Mouse (Mus musculus) CH12F3 (cell line): ENCODE results near the gene Fbxo31.

Experiments used
- in situ Hi-C: fragments of 300-500 bp; cut with MboI; formaldehyde crosslinking; loops from 2 replicates; pipeline ENCODE4 v1.14.3; 2020; ENCODE audit warnings: low sequenced_read_pairs

Gene Fbxo31

GRCm38 (mm10) chr8:121590203-121591177 is 11.9 kb upstream of the Fbxo31 start, which contains the start of gene Map1lc3b:
Map1lc3b (plus strand) TSS chr8:121590361.
- in situ Hi-C loops: loop anchor here (10.0 to 25.0 kb wide), 2 partner anchors 46 to 347 kb away; partner anchors contain the start of genes 1700018B08Rik, Banp and Car5a

DNA sequence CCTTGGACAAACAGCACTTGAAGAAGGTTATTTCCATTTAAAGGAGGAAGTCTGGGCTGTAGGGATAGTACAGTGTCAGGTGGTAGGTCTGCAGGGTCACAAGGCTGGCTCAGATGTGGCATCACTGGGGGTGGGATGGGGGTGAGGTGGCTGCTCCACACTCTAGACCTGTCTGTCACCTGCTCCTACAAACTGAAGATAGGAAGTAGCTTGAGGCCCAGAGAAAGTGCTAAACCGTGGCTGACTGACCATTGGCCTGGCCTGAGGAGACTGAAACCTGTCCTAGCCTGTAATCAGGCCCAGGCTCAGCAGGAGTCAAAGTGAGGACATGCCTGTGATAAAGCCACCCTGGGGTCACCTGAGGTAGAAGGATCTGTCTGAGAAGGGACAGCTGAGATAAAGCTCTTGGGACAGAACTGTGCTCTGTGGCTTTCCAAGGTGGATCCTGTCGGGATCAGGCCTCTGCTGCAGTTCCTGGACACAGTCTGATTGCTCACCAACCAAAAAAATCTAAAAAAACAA is 10.7 kb upstream of the Fbxo31 start:
- in situ Hi-C loops: loop anchor here (25.0 kb wide), 1 partner anchor 348 kb away; the partner anchor contains the start of genes Banp and Car5a

DNA sequence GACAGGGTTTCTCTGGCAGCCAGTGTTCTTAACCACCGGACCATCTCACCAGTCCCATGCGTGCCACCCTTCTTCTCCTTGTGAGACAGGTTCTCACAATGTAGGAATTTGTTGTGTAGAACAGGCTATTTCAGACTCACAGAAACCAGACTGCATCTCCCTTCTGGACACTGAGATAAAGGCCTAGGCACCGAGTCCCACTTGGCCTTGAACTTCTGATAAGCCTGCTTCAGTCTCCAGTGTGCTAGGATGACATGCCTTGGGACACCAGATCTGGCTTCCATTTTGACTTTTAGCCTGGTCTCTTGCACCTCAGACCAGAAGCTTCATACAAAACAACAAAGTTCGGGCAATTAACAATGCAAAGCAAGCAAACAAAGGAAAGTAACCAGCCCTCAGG is 10.1 kb upstream of the Fbxo31 start:
- in situ Hi-C loops: loop anchor here (25.0 kb wide), 1 partner anchor 349 kb away; the partner anchor contains the start of genes Banp and Car5a

GRCm38 (mm10) chr8:121585159-121585825 is 6.7 kb upstream of the Fbxo31 start:
- in situ Hi-C loops: loop anchor here (25.0 kb wide), 1 partner anchor 352 kb away; the partner anchor contains the start of genes Banp and Car5a

DNA sequence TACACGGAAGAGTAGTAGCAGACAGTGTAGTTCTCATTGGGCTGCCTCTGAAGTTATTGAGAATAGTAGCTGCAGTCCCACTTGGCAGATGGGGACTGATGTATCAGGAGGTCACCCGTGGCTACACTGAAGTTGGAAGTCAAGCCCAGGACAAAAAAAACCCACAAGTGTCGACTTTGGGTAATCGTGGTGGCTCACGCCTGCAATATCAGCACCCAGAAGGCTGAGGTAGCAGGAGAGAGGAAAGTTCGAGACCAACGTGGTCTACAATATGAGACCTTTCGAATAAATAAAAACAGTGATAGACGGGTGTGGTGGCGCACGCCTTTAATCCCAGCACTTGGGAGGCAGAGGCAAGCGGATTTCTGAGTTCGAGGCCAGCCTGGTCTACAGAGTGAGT is 6.1 kb upstream of the Fbxo31 start:
- in situ Hi-C loops: loop anchor here (25.0 kb wide), 1 partner anchor 353 kb away; the partner anchor contains the start of genes Banp and Car5a

DNA sequence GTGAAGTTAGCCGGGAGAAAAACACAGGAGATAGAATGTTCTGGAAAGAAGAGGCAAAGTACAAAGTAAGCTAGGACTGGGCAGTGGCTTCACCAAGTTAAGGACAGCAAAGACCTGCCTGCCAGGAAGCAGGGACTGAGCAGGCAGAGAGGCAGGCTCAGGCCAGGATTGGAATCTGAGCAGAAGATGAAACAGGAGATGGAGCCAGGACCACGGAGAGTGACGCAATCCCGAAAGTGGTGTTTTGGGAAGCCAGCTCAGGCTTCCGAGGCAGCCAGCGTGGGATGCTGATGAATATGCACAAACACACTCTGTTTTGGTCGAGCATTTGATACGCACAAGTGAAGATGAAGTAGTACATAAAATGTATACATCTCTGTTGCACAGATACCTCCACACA is 5.0 kb upstream of the Fbxo31 start:
- in situ Hi-C loops: loop anchor here (25.0 kb wide), 1 partner anchor 354 kb away; the partner anchor contains the start of genes Banp and Car5a

DNA sequence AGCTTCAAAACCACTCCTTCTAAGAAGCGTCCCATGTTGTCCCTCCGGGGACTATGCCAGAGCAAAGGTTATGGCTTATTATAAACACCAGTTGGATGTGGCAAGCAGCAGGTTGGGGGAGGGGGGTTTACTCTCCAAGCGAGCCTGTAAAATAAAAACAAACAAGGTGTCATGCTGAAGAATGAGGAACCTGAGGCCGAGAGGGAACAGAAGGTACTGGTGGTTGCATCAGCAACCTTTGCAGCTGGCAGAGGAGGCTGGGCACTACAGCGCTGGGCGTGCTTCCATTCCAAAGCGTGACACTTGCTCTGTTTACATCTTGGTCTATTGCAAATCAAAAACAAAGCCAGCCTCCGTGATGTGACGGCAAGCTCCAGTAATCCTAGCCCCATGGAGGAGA is 1.9 kb upstream of the Fbxo31 start:
- in situ Hi-C loops: loop anchor here (25.0 kb wide), 1 partner anchor 357 kb away; the partner anchor contains the start of genes Banp and Car5a

DNA sequence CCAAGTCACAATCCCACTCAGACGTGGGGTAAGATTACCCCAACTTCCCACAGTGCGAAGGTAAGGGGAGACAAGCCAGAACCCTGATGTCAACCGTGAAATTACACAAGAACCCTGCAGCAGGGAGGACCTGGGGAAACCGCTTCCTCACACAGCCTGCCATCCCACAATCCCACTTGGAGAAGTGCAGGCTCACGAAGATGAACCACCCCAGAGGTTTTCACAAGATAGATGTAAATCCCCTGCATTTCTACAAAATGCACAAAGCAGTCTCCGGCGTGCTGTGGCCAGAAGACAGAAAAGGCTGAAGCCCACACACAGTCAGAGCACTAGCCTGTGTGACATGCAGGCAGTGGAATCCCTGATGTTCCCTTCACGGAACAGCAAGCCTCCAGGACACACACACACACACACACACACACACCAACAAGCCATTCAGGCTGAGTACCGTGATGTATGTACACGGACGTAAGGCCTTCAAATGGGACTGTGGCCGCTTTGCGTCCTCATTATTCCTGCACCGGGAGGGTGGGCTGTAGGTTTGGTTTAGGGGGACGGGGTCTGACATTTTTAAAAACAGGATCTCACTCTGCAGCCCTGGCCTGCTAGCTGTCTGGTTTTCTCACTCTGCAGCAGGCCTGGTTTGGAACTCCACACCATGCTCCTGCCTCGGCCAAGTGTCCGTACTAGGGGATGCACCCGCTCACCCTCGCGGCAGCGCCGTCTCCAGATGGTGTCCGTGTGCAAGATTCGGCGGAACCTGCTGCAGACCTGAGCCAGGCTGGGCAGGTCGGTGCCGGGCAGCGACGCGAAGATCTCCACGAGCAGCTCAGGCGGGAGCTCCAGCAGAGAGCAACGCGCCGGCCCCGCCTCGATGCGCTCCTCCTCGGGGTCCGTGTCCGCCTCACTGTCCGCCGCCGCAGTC is 593 bp downstream of the Fbxo31 start:
- in situ Hi-C loops: loop anchor here (25.0 kb wide), 1 partner anchor 359 kb away; the partner anchor contains the start of genes Banp and Car5a

DNA sequence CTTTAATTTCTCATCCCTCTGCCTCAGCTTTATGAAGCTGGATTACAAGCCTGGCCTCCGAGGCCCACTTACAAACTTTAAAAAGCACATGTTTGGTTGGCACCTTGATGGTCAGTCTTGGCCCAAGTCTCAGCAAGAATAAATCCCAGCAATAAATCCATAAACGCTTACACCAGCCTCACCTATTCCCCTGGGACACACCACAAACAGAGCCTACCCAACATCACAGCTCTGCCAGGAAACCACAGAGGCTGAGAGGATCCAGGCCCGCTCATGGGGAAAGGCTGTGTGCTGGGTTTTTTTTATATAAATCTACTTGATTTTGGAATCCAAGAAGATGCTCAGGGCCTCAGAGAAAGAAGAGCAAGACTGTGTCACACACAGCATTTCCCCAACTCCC is 2.9 kb downstream of the Fbxo31 start:
- in situ Hi-C loops: loop anchor here (25.0 kb wide), 1 partner anchor 362 kb away; the partner anchor contains the start of genes Banp and Car5a

- in situ Hi-C loops: no loop called here
Measured at GRCm38 (mm10) chr8:121573275-121573674, 5.3 kb downstream of the Fbxo31 start.

DNA sequence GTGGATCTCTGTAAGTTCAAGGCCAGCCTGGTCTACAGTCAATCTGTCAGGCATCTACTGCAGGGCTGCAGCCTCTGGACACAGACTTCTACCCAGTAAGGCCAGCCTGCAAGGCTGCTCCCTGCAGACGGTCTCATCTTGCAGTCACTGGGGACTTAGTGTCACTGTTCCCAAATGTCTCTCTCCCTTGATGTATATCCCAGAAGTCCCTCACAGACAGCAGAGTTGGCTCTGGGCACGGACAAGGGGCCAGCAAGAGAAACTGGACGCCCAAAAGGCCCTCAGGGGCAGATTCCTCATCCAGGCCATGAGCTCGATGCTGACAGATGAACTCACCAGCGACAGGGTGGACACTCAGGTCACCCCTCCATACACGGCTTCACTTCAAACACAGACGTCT is 6.5 kb downstream of the Fbxo31 start:
- in situ Hi-C loops: no loop called here

DNA sequence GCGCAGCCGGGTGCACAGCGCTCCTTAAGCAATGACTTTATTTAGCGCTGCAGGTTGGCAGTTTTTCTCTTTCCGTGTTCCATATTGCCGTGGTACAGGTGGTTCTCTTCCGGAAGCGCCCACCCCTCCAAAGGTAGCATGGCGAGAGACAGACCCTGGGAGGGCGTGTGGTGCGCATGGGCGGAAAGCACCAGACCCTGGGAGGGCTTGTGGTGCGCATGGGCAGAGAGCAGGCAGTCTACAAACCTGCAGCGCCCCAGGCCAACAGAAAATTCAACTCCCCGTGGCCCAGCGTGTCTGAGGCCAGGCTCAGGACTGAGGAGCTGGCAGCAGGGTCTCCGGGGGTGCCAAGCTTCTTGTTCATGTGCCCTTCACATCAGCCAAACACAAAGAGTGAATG is 7.8 kb downstream of the Fbxo31 start:
- in situ Hi-C loops: no loop called here

- in situ Hi-C loops: no loop called here
Measured at GRCm38 (mm10) chr8:121570335-121570734, 8.3 kb downstream of the Fbxo31 start.

DNA sequence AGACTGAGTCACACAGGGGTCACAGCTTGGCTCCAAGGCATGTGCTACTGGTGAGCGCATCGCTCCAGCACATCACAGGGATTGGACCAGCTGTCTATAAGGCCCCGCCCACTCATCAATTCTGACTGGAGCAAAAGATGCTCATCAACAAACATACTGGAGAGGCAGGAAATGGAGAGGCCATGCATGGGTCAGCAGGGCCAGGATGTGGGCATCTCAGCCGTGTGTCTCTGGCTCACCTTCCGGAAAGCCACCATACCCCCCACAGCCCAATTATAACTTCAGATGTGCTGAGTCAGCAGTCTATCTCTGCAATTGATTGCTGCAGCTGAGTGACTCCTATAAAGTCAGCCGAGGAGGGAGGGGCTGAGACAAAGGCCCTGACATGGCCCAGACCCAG is 10.3 kb downstream of the Fbxo31 start:
- in situ Hi-C loops: no loop called here

GRCm38 (mm10) chr8:121563701-121564100 is 14.9 kb downstream of the Fbxo31 start:
- in situ Hi-C loops: no loop called here

- in situ Hi-C loops: no loop called here
Measured at GRCm38 (mm10) chr8:121562941-121563351, 15.7 kb downstream of the Fbxo31 start.

DNA sequence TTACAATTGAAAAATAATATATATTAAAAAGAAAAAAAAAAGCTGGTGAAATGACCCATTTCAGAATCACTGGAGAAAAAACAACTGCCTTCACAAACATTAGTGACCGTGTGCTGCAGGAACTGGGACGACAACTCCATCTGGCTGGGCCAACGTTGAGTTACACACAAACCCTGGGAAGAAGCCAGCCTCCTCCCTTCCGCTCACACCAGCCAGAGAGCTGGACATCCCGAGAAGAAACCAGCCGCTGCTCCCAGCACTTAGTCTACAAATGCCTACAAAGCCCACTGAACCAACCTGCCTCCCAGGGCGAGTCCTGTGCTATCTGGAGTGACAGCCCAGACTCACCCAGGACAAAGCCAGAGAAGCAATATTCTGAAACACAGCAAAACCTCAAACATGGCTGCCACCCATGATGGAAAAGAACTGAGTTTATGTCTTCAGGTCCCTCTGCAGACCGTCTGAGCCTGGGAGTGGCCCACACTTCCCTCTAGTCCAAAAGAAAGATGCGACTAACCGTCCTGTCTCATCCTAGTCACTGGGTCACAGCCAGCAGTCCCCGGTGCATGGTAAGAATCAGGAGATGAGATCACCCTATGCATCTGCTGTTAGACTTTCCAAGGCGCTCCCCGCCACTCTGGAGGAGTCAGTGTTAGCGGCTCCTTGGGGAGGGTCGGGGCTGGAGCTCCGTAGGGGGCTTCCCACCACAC is 16.8 kb downstream of the Fbxo31 start:
- in situ Hi-C loops: no loop called here

DNA sequence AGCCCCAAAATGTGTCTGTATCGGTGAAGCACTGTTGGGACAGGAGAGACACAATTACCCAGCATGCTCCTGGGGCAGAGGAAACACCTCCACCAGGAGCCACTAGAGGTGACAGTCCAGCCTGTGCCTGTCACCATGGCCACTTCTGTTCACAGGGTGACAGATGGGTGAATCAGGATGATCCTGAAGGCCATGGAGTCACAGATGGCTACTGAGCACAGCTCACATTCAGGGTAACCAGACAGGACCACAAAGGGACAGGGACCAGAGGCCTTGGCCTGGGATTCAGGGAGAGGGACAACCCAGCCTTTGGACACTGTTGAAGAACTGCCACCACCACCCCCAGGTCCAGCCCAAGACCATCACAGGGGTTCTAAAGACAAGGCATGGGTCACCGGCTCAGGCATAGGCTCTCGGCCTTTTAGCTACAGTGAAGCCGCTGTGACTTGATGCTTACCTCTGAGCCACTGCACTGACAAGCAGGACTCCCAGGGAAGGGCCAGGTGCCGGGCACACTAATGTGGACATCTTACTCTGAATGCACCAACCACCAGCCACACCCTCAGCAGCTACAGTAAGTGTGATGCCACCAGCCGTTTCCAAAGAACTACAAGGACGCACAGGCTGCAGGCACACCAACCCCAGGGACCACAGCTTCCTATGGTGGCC is 18.0 kb downstream of the Fbxo31 start:
- in situ Hi-C loops: no loop called here

DNA sequence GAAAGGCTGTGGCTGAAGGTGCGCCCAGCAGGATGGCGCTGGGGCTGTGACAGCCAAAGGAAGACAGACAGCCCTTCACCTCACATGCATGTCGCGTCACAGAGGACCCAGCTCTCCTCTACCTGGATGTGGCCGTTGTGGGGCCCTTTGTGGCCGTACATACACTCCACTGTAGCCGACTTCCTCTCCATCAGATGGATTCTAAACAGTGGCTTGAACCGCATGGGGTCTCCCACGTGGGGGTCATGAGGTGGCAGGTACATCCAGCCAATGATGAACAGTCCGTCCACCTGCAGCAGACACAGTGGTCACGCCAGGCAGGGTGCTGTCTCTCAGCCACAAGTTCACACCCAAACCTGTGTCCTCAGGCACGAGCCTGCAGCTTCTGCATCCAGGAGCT is 18.8 kb downstream of the Fbxo31 start:
- in situ Hi-C loops: no loop called here
